In the genomic region with DNA sequence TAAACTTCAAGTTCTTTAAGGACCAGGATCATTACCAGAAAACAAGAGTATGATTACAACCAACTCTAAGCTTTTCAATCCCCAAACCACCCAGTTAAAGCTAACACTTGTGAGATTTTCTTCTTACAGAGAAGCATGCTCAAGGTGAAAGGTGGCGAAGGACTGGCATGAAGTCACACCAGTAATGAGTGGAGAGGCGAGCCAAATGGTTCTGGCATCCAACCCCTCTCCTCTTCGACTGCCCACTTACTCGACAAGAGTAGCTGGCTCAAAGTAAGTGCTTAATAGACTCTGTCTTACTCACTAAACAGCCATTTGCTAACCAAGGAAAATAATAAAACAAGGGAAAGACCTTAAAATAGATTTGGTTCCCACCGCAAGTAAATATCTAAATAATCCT, we compare ENCODE assay signal across 16 mouse cellular contexts. TPM values are rescaled to one million over a fixed set of nuclear protein-coding genes. Genes with fewer than 3 reads are reported as not detected.
"Had no signal": no experiment of that assay in that cellular context is flagged by ENCODE, and none has a peak within 500 bp of the region (broad histone marks: within the 10 kb centered on the region; RNA-seq: fewer than 3 reads in every experiment).

No protein-coding gene starts in this region.

- H3K4me1 ChIP-seq: midbrain, embryonic 12.5 days; neural tube, embryonic 13.5 days had no signal

- DNase-seq: kidney, adult 8-10 months; kidney, postnatal 25 days; layer of hippocampus, adult 9-11 months; layer of hippocampus, postnatal 36 days; lung, embryonic 14.5 days; right cerebral cortex, adult 18-20 months; right cerebral cortex, postnatal 25 days; thymus, postnatal 4 days had no signal

- H3K4me3 ChIP-seq: limb, embryonic 13.5 days; midbrain, embryonic 12.5 days; neural tube, embryonic 13.5 days had no signal

- H3K27ac ChIP-seq: limb, embryonic 13.5 days; liver, embryonic 14.5 days; midbrain, embryonic 12.5 days; neural tube, embryonic 13.5 days had no signal

- H3K27me3 ChIP-seq: limb, embryonic 13.5 days; midbrain, embryonic 12.5 days; neural tube, embryonic 13.5 days had no signal

- ATAC-seq: intestine, postnatal 0 days; midbrain, embryonic 16.5 days had no signal

- H3K9ac ChIP-seq: limb, embryonic 13.5 days; liver, embryonic 14.5 days; lung, embryonic 14.5 days; midbrain, embryonic 12.5 days; neural tube, embryonic 13.5 days had no signal

- H3K9me3 ChIP-seq: limb, embryonic 13.5 days; midbrain, embryonic 12.5 days; neural tube, embryonic 13.5 days had no signal

- H3K36me3 ChIP-seq: midbrain, embryonic 12.5 days; neural tube, embryonic 13.5 days had no signal

- H3K4me2 ChIP-seq: limb, embryonic 13.5 days; lung, embryonic 14.5 days; midbrain, embryonic 12.5 days; neural tube, embryonic 13.5 days had no signal

RNA-seq across cellular contexts. Expression of a gene that starts 30.4 kb away (rescaled TPM):
- polyA plus RNA-seq: liver, adult 2 months; small intestine, adult 2 months had no signal
